Mouse (Mus musculus) heart, adult 8-10 months (tissue): ENCODE measurements around the gene Slc22a16. TPM values are rescaled to one million over a fixed set of nuclear protein-coding genes. Genes with fewer than 3 reads are reported as not detected.

Experiments used
- total RNA-seq, 4 experiments: library from RNA; stranded (reverse); gene quantifications; 2 replicates each; pipeline ENCODE4 v1.2.4; 2022

The Slc22a16 gene
- total RNA-seq, 4 experiments from 2014 or later, result not detected

Other genes with a start within 250 kb of the Slc22a16 start
- gene Cdk19, start 230.8 kb upstream of the Slc22a16 start, total RNA-seq, result 10 to 100 TPM; 12.1 to 13.7 (median 13.4) TPM
- gene Ddo, start 59.7 kb downstream of the Slc22a16 start, total RNA-seq, result 10 to 100 TPM; 29.8 to 39.9 (median 33.4) TPM
- 1 to 10 TPM in 3 of 4 experiments, under 1 TPM in 1; 0.90 to 2.4 (median 1.5) TPM for gene Mettl24, start 112.9 kb downstream of the Slc22a16 start, total RNA-seq